Mouse (Mus musculus) kidney, embryonic 16.5 days (tissue): Measurements from ENCODE around the gene Tmem144. TPM values are rescaled to one million over a fixed set of nuclear protein-coding genes. Genes with fewer than 3 reads are reported as not detected.
A peak's percentile ranks its signal among the peaks of the same experiment; 100 is the strongest.
"Not testable (repeated sequence)": the region's sequence is repeated elsewhere in the genome, so short reads cannot be mapped to it uniquely, and the experiment has no call there.

Experiments used
- ATAC-seq: fragments of 200-750 bp; cut with Nextera tagmentation; 2 replicates; pipeline ENCODE4 v1.8.0; 2017; ENCODE audit warnings: moderate TSS enrichment; ENCODE audit not compliant: low FRiP score, low TSS enrichment
- H3K27ac ChIP-seq: fragments of 300-500 bp; sonication (generic); 2 replicates; pipeline ENCODE4 v1.5.1; 2014; ENCODE audit warnings: low read length
- H3K27me3 ChIP-seq: fragments of 300-500 bp; sonication (generic); 2 replicates; pipeline ENCODE4 v1.6.1; 2014; ENCODE audit warnings: low read length, control low read depth, mixed read lengths; ENCODE audit not compliant: insufficient read depth
- H3K36me3 ChIP-seq: fragments of 300-500 bp; sonication (generic); 2 replicates; pipeline ENCODE4 v1.6.1; 2014; ENCODE audit warnings: low read length, control low read depth, mixed read lengths; ENCODE audit not compliant: insufficient read depth
- H3K4me1 ChIP-seq: fragments of 300-500 bp; sonication (generic); 2 replicates; pipeline ENCODE4 v1.6.1; 2014; ENCODE audit warnings: low read length, control low read depth, mixed read lengths; ENCODE audit not compliant: insufficient read depth
- H3K4me2 ChIP-seq: fragments of 300-500 bp; sonication (generic); replicated peaks from 2 replicates; pipeline ENCODE4 v1.6.1; 2014; ENCODE audit warnings: low read depth, low read length
- H3K4me3 ChIP-seq: fragments of 300-500 bp; sonication (generic); 2 replicates; pipeline ENCODE4 v1.5.1; 2014; ENCODE audit warnings: mild to moderate bottlenecking, low read length
- H3K9ac ChIP-seq: fragments of 300-500 bp; sonication (generic); replicated peaks from 2 replicates; pipeline ENCODE4 v1.6.1; 2014; ENCODE audit warnings: low read length
- H3K9me3 ChIP-seq: fragments of 300-500 bp; sonication (generic); 2 replicates; pipeline ENCODE4 v1.6.1; 2016; ENCODE audit warnings: low read length, control low read depth
- WGBS: fragments of 180-500 bp; shearing (Covaris S2); extraction: QIAGEN DNeasy Blood & Tissue Kit; methylation state at CpG from one replicate; pipeline ENCODE4 v1.1.7; 2014; 5-methylcytosine and 5-hydroxymethylcytosine counted together
- polyA plus RNA-seq: library from polyadenylated mRNA; unstranded; fragments of >200 nt; fragmentation: Nextera tagmentation; extraction: Ambion mirVana; gene quantifications from 2 replicates; pipeline ENCODE4 v1.2.1, GENCODE M21; 2015

Gene Tmem144
- polyA plus RNA-seq, 1 experiment from 2014 or later = 7.2 TPM

GRCm38 (mm10) chr3:79818202-79818995 lies 34.2 kb downstream of the Tmem144 start:
- H3K4me1 ChIP-seq = peaks cover 5% of the 10 kb centered on the region; the same call in 1 of the 2 replicates
- no peak overlapping the region for H3K9ac ChIP-seq
- no peaks in the 10 kb centered on the region for H3K27me3 ChIP-seq
- 15% methylated on average over 14 of the region's 14 CpGs for WGBS
- H3K36me3 ChIP-seq = no peaks in the 10 kb centered on the region
- ATAC-seq = no peak
- no peak overlapping the region for H3K27ac ChIP-seq
- H3K4me3 ChIP-seq = no peak overlapping the region
- no peaks in the 10 kb centered on the region for H3K9me3 ChIP-seq
- H3K4me2 ChIP-seq = peak overlapping the region; percentile 31; the same call in 1 of the 2 replicates

- WGBS = 77% methylated on average over 4 of the region's 4 CpGs
- Histone ChIP-seq H3K36me3 (no peaks in the 10 kb centered on the region), H3K9ac (no peak overlapping the region), H3K4me1 (peaks cover 5% of the 10 kb centered on the region; the same call in 1 of the 2 replicates), H3K4me3 (no peak overlapping the region), H3K9me3 (no peaks in the 10 kb centered on the region), H3K27ac (no peak overlapping the region), H3K4me2 (no peak overlapping the region), H3K27me3 (no peaks in the 10 kb centered on the region)
- ATAC-seq = no peak
Observed at GRCm38 (mm10) chr3:79816229-79816628, 36.3 kb downstream of the Tmem144 start.

- peak; percentile 87 for ATAC-seq
- Histone ChIP-seq H3K27ac (no peak overlapping the region), H3K9ac (no peak overlapping the region; the same call in 1 of the 2 replicates), H3K36me3 (no peaks in the 10 kb centered on the region), H3K4me3 (no peak overlapping the region), H3K4me2 (0 out of 2 replicates have a peak overlapping the region, but pooled peaks have one; percentile 15), H3K9me3 (no peaks in the 10 kb centered on the region), H3K27me3 (no peaks in the 10 kb centered on the region), H3K4me1 (peaks cover 5% of the 10 kb centered on the region; the same call in 1 of the 2 replicates)
- WGBS = 28% methylated on average over 19 of the region's 19 CpGs
Observed at GRCm38 (mm10) chr3:79813814-79814490, 38.6 kb downstream of the Tmem144 start.

GRCm38 (mm10) chr3:79812042-79812441 lies 40.5 kb downstream of the Tmem144 start:
- no peaks in the 10 kb centered on the region for H3K36me3 ChIP-seq
- no peaks in the 10 kb centered on the region for H3K9me3 ChIP-seq
- no peaks in the 10 kb centered on the region for H3K27me3 ChIP-seq
- 83% methylated on average over 2 of the region's 2 CpGs for WGBS
- H3K4me2 ChIP-seq = no peak overlapping the region
- H3K4me1 ChIP-seq = no peaks in the 10 kb centered on the region
- H3K9ac ChIP-seq = no peak overlapping the region
- no peak overlapping the region for H3K4me3 ChIP-seq
- H3K27ac ChIP-seq = no peak overlapping the region
- no peak for ATAC-seq

GRCm38 (mm10) chr3:79811632-79812031 lies 40.9 kb downstream of the Tmem144 start:
- WGBS = 53% methylated on average over 3 of the region's 3 CpGs
- no peak for ATAC-seq
- no peaks in the 10 kb centered on the region for H3K4me1 ChIP-seq
- no peaks in the 10 kb centered on the region for H3K27me3 ChIP-seq
- no peaks in the 10 kb centered on the region for H3K36me3 ChIP-seq
- no peak overlapping the region for H3K4me2 ChIP-seq
- H3K27ac ChIP-seq = no peak overlapping the region
- H3K9ac ChIP-seq = no peak overlapping the region
- no peaks in the 10 kb centered on the region for H3K9me3 ChIP-seq
- no peak overlapping the region for H3K4me3 ChIP-seq

GRCm38 (mm10) chr3:79810563-79810962 lies 42.0 kb downstream of the Tmem144 start:
- no peak overlapping the region for H3K4me3 ChIP-seq
- no peak overlapping the region for H3K27ac ChIP-seq
- no peaks in the 10 kb centered on the region for H3K4me1 ChIP-seq
- H3K27me3 ChIP-seq = no peaks in the 10 kb centered on the region
- ATAC-seq = no peak
- no peak overlapping the region for H3K9ac ChIP-seq
- H3K36me3 ChIP-seq = no peaks in the 10 kb centered on the region
- H3K9me3 ChIP-seq = no peaks in the 10 kb centered on the region
- H3K4me2 ChIP-seq = no peak overlapping the region
- 75% methylated on average over 6 of the region's 6 CpGs for WGBS

GRCm38 (mm10) chr3:79809180-79809567 lies 43.4 kb downstream of the Tmem144 start:
- Histone ChIP-seq H3K27me3 (no peaks in the 10 kb centered on the region), H3K4me2 (no peak overlapping the region), H3K27ac (no peak overlapping the region), H3K9ac (no peak overlapping the region), H3K4me1 (no peaks in the 10 kb centered on the region), H3K9me3 (no peaks in the 10 kb centered on the region), H3K4me3 (no peak overlapping the region), H3K36me3 (no peaks in the 10 kb centered on the region)
- peak; percentile 27; the same call in 1 of the 2 replicates for ATAC-seq
- WGBS = 12% methylated on average over 4 of the region's 4 CpGs

- Histone ChIP-seq H3K4me1 (no peaks in the 10 kb centered on the region), H3K36me3 (no peaks in the 10 kb centered on the region), H3K4me2 (no peak overlapping the region), H3K9ac (no peak overlapping the region), H3K27me3 (no peaks in the 10 kb centered on the region), H3K4me3 (no peak overlapping the region), H3K27ac (no peak overlapping the region), H3K9me3 (no peaks in the 10 kb centered on the region)
- WGBS = 72% methylated on average over 9 of the region's 9 CpGs
- ATAC-seq = no peak
Observed at GRCm38 (mm10) chr3:79808530-79809179, 43.9 kb downstream of the Tmem144 start.

- not testable (repeated sequence) for H3K9me3 ChIP-seq, H3K4me2 ChIP-seq, H3K4me1 ChIP-seq, H3K27me3 ChIP-seq, H3K9ac ChIP-seq, H3K4me3 ChIP-seq, H3K27ac ChIP-seq, H3K36me3 ChIP-seq, ATAC-seq
- WGBS = 80% methylated on average over 7 of the region's 7 CpGs
Observed at GRCm38 (mm10) chr3:79800761-79801160, 51.8 kb downstream of the Tmem144 start.
